Mouse (Mus musculus): ENCODE results near the gene Pno1. TPM values are rescaled to one million over a fixed set of nuclear protein-coding genes. Genes with fewer than 3 reads are reported as not detected.
"Not testable (repeated sequence)": the region's sequence is repeated elsewhere in the genome, so short reads cannot be mapped to it uniquely, and the experiment has no call there.

Pno1 gene
- polyA plus RNA-seq (2015; fragmentation: Nextera tagmentation; extraction: Ambion mirVana), result 52.3 and 55.3 TPM in 2 replicates

DNA sequence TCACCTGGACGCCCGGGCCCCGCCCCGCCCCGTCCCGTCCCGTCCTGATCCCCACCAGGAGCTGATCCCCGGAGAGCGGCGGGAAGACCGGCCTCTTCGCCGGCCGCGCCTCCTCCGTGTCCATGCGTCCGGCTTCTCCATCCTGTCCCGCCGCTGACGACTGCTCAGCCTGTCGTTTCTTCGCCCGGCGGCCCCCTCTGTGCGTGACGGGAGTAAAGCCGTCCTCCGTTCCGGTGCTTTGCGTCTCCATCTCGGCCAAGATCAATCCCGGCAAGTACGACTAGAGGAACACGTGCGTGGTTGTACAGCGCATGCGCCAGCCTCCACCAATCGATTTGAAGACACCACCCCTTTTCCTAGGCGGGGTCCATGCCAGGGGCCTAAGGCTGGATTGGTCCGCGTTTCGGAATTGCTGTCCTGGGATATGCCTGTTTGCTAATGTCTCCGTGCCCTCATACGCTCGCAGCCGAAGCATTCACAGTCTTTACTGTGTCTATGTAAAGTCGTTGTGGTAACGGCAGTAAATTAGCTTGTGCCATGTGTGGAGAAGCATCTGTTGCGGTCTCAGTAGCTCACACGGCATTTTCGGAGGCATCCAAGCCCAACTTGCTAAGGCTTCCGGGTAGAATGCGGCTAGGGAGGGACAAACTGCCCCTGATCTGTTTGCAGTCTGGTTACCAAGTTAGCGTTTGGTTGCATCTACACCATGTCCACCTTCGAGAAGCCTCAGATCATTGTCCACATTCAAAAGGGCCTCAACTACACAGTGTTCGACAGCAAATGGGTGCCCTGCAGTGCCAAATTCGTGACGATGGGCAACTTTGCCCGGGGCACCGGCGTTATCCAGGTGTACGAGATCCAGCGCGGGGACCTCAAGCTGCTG, at the start of gene Pno1:
Gene Pno1 (minus strand): TSS at position 311 of the 883 bp plus-strand sequence.
- H3K4me1 ChIP-seq (replicated peaks), result peaks cover 29% of the 10 kb centered on the region
- H3K27ac ChIP-seq (replicated peaks), result peak within 1 kb of the TSS; percentile 83
- H3K9ac ChIP-seq, result peak within 1 kb of the TSS; percentile 85
- under 1% methylated on average over 65 of the region's 65 CpGs for WGBS
- no peaks in the 10 kb centered on the region for H3K9me3 ChIP-seq
- peak within 1 kb of the TSS; percentile 68 for H3K4me2 ChIP-seq
- no peaks in the 10 kb centered on the region for H3K27me3 ChIP-seq
- H3K4me3 ChIP-seq, result peak within 1 kb of the TSS; percentile 72
- peaks cover 19% of the 10 kb centered on the region for H3K36me3 ChIP-seq
- peak; percentile 99 for ATAC-seq (ENCODE audit: low read depth)

DNA sequence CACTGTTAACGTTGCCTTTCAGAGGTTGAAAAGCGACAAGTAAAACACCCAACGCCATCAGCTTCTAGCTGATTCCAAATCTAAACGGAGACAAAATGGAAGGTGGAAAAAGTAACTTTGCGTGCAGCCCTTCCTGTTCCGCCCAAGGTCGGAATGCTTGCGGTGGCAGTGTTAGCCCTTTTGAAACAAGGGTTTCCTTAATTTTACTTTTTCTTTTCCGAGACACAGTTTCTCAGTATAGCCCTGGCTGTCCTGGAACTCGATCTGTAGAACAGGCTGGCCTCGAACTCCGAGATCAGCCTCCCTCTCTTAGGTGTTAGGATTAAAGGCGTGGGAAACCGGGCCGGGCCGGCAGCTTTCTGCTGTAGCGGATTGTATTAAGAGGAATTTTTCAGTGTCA, 46.5 kb upstream of the Pno1 start:
- ATAC-seq (ENCODE audit: low read depth), result peak; percentile 32
- WGBS, result 1% methylated on average over 17 of the region's 17 CpGs
- Histone ChIP-seq H3K4me3 (peak overlapping the region; percentile 83), H3K27ac (replicated peaks) (peak overlapping the region; percentile 89), H3K9me3 (no peaks in the 10 kb centered on the region), H3K36me3 (no peaks in the 10 kb centered on the region), H3K9ac (peak overlapping the region; percentile 88), H3K4me2 (peak overlapping the region; percentile 86), H3K4me1 (replicated peaks) (peaks cover 24% of the 10 kb centered on the region), H3K27me3 (no peaks in the 10 kb centered on the region)

DNA sequence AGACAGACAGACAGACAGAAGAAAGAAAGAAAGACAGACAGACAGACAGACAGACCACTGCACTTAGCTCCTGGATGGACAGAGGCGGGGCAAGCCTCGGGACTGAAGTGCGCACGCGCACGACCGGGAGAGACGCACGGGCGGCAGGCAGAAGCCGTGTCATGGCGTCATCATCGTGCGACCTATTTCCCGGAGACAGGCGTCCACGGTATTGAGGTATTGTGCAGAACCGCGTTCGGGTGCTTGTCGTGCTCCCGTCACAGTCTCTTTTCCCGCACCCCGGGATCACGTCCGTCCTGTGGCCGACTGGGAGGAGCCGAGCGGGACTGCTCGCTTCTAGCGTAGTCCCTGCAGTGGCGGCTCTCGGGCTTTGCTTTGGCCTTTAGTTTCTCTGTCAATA, 46.1 kb upstream of the Pno1 start, which contains the start of gene C1d:
Gene C1d (plus strand): TSS at position 137 of the 400 bp plus-strand sequence.
- H3K4me1 ChIP-seq (replicated peaks), result peaks cover 24% of the 10 kb centered on the region
- peak within 1 kb of the TSS; percentile 83 for H3K4me3 ChIP-seq
- under 1% methylated on average over 33 of the region's 33 CpGs for WGBS
- peak within 1 kb of the TSS; percentile 86 for H3K4me2 ChIP-seq
- H3K9ac ChIP-seq, result peak within 1 kb of the TSS; percentile 88
- no peaks in the 10 kb centered on the region for H3K9me3 ChIP-seq
- H3K36me3 ChIP-seq, result no peaks in the 10 kb centered on the region
- no peaks in the 10 kb centered on the region for H3K27me3 ChIP-seq
- ATAC-seq (ENCODE audit: low read depth), result peak; percentile 93
- peak within 1 kb of the TSS; percentile 89 for H3K27ac ChIP-seq (replicated peaks)

DNA sequence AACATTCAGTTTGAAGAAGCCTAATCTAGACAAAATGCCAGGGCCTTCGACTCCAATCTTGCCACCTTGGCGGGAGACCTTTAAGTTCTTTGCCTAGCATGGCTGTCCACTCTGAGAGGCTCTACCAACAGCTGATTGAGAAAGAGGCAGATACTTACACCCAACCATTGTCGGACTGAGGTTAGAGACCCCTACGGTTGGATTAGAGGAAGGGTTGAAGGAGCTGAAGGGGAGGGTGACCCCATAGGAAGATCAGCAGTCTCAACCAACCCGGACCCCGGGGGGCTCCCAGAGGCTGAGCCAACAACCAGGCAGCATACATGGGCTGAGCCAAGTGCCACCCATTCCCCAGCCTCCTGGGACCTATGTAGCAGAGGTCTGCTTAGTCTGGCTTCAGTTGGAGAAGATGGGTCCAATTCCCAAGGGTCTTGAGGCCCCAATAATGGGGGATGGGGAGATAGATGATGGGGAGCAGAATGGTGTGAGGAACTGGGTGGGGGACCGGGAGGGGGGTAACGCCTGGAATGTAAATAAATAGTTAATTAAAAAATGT, 45.5 kb upstream of the Pno1 start:
- Histone ChIP-seq H3K4me1 (replicated peaks) (peaks cover 24% of the 10 kb centered on the region), H3K4me2 (peak overlapping the region; percentile 86), H3K27me3 (no peaks in the 10 kb centered on the region), H3K27ac (replicated peaks) (peak overlapping the region; percentile 89; the same call in 1 of the 2 replicates), H3K9me3 (no peaks in the 10 kb centered on the region), H3K9ac (peak overlapping the region; percentile 88), H3K36me3 (no peaks in the 10 kb centered on the region), H3K4me3 (peak overlapping the region; percentile 83)
- WGBS, result 63% methylated on average over 8 of the region's 8 CpGs
- peak; percentile 82 for ATAC-seq (ENCODE audit: low read depth)

DNA sequence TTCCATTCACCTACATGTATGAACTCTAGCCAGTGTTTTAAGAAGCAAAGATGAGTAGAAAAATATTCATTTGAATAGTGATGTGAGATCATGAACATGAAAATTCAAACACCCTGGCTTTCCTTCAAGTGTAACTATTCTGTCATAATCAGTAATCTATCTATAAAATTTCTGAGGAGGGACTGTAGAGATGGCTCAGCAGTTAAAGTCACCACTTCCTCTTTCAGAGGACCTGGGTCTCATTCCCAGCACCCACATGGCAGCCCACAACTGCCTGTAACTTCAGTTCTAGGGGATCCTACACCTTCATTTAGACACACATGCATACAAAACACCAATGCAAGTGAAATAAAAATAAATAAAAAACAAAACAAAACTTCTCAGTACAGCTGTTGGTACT, 37.3 kb upstream of the Pno1 start:
- Histone ChIP-seq H3K27ac (replicated peaks) (no peak overlapping the region), H3K9me3 (no peaks in the 10 kb centered on the region), H3K4me1 (replicated peaks) (no peaks in the 10 kb centered on the region), H3K36me3 (no peaks in the 10 kb centered on the region), H3K27me3 (no peaks in the 10 kb centered on the region), H3K4me3 (no peak overlapping the region), H3K9ac (no peak overlapping the region), H3K4me2 (no peak overlapping the region)
- no peak for ATAC-seq (ENCODE audit: low read depth)

DNA sequence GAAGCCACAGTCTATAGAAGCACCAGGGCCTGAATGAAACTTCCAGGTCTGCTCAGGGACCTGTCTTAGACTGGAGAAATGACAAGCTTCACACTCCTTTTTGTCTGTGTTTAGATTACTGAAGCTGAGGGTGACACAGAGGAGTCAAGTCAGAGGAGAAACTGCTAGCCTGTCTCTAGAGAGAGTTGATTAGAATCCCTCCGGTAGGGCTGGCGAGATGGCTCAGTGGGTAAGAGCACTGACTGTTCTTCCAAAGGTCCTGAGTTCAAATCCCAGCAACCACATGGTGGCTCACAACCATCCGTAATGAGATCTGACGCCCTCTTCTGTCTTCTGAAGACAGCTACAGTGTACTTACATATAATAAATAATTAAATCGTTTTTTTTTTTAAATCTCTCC, 27.2 kb upstream of the Pno1 start:
- not testable (repeated sequence) for H3K4me3 ChIP-seq; H3K9ac ChIP-seq; H3K27ac ChIP-seq (replicated peaks); H3K4me2 ChIP-seq; H3K27me3 ChIP-seq; H3K4me1 ChIP-seq (replicated peaks); ATAC-seq (ENCODE audit: low read depth); H3K9me3 ChIP-seq
- peaks cover 21% of the 10 kb centered on the region for H3K36me3 ChIP-seq
- WGBS, result 88% methylated on average over 5 of the region's 5 CpGs

DNA sequence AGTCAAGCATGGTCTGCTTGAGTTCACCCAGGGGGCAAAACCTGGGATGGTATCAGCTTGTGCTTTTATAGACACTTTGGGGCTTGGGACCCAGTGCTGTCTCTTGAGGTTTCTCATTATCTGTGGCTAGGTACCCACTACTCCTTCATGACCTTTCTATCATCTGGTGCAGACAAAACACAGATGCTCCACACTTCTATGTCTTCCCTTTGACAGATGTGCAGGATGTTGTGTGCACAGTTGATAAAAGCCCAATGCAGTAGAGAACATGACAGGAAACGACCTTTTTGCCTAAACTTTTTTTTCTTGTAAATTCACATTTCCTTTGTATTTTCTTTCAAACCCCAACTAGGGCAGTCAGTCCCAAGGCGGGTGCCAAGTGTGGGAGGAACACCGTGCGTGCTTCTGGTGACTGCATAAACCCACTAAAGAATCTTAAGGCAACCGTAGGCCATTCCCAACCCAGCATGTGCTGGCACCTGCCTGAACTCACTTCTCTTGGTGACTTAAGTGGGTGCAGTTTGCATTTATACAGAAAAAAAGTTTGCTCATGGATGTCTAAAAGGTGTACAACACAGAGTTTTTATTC, 25.2 kb upstream of the Pno1 start:
- no peak overlapping the region for H3K4me2 ChIP-seq
- no peak overlapping the region for H3K9ac ChIP-seq
- no peak overlapping the region for H3K27ac ChIP-seq (replicated peaks)
- peaks cover 37% of the 10 kb centered on the region for H3K36me3 ChIP-seq
- no peaks in the 10 kb centered on the region for H3K4me1 ChIP-seq (replicated peaks)
- 91% methylated on average over 5 of the region's 5 CpGs for WGBS
- no peaks in the 10 kb centered on the region for H3K27me3 ChIP-seq
- no peak for ATAC-seq (ENCODE audit: low read depth)
- H3K9me3 ChIP-seq, result no peaks in the 10 kb centered on the region
- no peak overlapping the region for H3K4me3 ChIP-seq

DNA sequence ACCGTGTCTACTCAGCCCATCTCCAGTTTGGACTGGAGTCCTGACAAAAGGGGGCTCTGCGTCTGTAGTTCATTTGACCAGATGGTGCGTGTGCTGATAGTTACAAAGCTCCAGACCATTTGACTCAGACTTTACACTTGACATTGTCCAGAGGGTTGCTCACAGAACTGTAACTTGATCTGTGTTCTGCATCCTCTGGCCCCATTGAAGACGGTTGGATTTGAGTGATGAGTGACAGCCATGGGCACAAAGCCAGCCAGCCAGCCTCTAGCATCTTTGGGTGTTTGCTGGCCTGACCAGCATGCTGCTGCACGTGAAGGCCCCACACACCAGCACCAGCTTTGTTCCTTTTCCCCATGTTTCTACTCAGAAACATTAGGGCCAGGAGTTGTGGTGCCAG, 21.4 kb upstream of the Pno1 start:
- Histone ChIP-seq H3K27ac (replicated peaks) (no peak overlapping the region), H3K27me3 (no peaks in the 10 kb centered on the region), H3K4me3 (no peak overlapping the region), H3K4me2 (no peak overlapping the region), H3K4me1 (replicated peaks) (no peaks in the 10 kb centered on the region), H3K9ac (no peak overlapping the region), H3K9me3 (no peaks in the 10 kb centered on the region), H3K36me3 (peaks cover 56% of the 10 kb centered on the region)
- 85% methylated on average over 5 of the region's 5 CpGs for WGBS
- no peak for ATAC-seq (ENCODE audit: low read depth)

DNA sequence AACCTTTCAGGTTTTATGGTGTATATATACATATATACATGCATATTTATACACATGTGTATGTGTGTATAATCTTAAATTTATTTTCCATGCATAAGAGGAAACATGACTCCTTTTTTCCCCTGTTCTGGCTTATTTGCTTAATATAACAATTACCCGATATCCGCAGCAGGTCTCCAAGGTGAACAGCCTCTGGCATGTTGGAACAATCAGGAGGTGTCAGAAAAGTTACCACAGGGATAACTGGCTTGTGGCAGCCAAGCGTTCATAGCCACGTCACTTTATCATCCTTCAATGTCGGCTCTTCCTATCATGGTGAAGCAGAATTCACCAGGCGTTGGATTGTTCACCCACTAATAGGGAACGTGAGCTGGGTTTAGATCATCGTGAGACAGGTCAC, 9.8 kb upstream of the Pno1 start:
- Histone ChIP-seq H3K36me3 (peaks cover 36% of the 10 kb centered on the region), H3K9ac (no peak overlapping the region), H3K4me1 (replicated peaks) (no peaks in the 10 kb centered on the region), H3K27ac (replicated peaks) (no peak overlapping the region), H3K4me3 (no peak overlapping the region), H3K4me2 (no peak overlapping the region), H3K27me3 (no peaks in the 10 kb centered on the region), H3K9me3 (no peaks in the 10 kb centered on the region)
- 96% methylated on average over 8 of the region's 8 CpGs for WGBS
- ATAC-seq (ENCODE audit: low read depth), result no peak

DNA sequence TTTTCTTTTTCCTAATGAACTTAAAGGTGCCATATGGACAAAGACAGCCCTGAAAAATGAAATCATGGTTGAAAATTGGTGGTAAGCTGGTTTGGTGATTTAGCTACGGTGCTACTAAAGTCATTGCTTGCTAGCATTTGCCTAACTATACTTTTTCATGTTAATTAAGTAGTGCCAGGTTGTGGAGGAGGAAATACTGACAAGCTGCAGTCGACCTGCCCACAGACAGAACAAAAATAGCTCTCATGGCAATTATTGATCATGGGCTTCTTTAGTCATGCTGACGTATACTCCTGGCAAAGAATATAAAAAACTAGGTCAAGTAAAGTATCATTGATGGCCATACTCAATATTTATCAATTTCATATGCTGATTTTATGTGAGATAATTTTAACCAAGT, 4.1 kb upstream of the Pno1 start:
- H3K27me3 ChIP-seq, result no peaks in the 10 kb centered on the region
- H3K27ac ChIP-seq (replicated peaks), result no peak overlapping the region
- H3K4me2 ChIP-seq, result no peak overlapping the region
- no peaks in the 10 kb centered on the region for H3K9me3 ChIP-seq
- 91% methylated on average over 3 of the region's 3 CpGs for WGBS
- peaks cover 22% of the 10 kb centered on the region for H3K4me1 ChIP-seq (replicated peaks)
- no peak for ATAC-seq (ENCODE audit: low read depth)
- no peak overlapping the region for H3K9ac ChIP-seq
- H3K36me3 ChIP-seq, result 0 out of 2 replicates have a peak, but pooled peaks cover under 1% of the 10 kb centered on the region
- no peak overlapping the region for H3K4me3 ChIP-seq

DNA sequence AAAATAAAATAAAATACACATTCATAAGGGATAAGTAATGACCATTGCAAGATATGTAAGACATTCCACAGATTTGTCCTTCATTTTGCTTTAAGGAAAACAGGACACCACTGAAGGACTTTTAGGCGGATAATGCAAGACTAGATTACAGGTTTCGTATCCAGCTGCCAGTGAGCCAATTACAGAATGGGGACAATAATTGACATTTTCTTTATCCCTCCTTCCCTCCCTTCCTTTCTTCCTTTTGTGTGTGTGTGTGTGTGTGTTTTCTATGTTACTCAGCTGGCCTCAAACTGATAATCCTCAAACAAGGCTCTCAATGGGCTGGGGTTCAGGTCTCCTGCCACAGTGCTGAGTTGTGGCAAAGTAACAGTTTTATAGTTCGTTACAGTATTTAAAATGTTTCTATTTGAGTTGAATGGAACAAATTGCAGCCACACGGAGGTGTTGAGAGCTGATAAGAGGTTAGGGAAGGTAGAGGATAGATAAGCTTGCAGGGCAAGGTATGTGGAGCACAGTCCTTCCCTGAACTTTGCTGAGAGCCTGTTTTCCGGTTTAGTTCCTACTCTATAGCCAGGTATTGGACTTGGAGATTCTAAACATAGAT, 1.6 kb upstream of the Pno1 start:
- Histone ChIP-seq H3K9me3 (no peaks in the 10 kb centered on the region), H3K27me3 (no peaks in the 10 kb centered on the region), H3K9ac (no peak overlapping the region), H3K36me3 (peaks cover 8% of the 10 kb centered on the region; the same call in 1 of the 2 replicates), H3K4me3 (peak overlapping the region; percentile 72; the same call in 1 of the 2 replicates), H3K4me2 (peak overlapping the region; percentile 68), H3K4me1 (replicated peaks) (peaks cover 29% of the 10 kb centered on the region), H3K27ac (replicated peaks) (no peak overlapping the region)
- 86% methylated on average over 5 of the region's 5 CpGs for WGBS
- no peak for ATAC-seq (ENCODE audit: low read depth)

DNA sequence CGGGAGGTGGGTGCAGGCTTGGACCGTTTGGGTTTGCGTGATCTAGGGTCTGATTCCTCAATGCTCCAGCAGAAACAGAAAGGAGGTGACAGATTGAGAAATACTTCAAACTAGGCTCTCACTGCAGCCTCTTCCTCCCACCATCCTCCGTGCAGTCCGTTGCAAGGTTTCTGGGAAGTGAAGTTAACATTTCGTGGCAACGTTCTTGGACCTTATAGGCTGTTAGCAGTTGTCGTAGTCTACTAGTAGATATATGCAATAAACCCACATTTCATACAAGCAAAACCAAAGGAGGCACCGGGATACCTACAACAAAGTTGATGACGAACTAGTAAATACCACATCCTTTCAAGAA, 750 bp upstream of the Pno1 start:
- H3K9me3 ChIP-seq, result no peaks in the 10 kb centered on the region

More for the DNA sequence above, 750 bp upstream of the Pno1 start:
- Histone ChIP-seq H3K27me3 (no peaks in the 10 kb centered on the region), H3K27ac (replicated peaks) (peak overlapping the region; percentile 83), H3K4me2 (peak overlapping the region; percentile 68), H3K36me3 (peaks cover 15% of the 10 kb centered on the region), H3K9ac (peak overlapping the region; percentile 85), H3K4me3 (peak overlapping the region; percentile 72), H3K4me1 (replicated peaks) (peaks cover 29% of the 10 kb centered on the region)
- 2% methylated on average over 10 of the region's 10 CpGs for WGBS
- no peak for ATAC-seq (ENCODE audit: low read depth)
